Mouse (Mus musculus) hindbrain, embryonic 14.5 days (tissue): ENCODE results near the gene Zkscan17. TPM values are rescaled to one million over a fixed set of nuclear protein-coding genes. Genes with fewer than 3 reads are reported as not detected.

Experiments
- ATAC-seq: fragments of 200-750 bp; cut with Nextera tagmentation; 2 replicates; pipeline ENCODE4 v1.8.0; 2017; ENCODE audit warnings: moderate number of reproducible peaks, mild to moderate bottlenecking, moderate TSS enrichment, moderate library complexity; ENCODE audit not compliant: low FRiP score
- DNase-seq: peaks from one replicate; pipeline ENCODE4 v3.0.0-alpha.2; 2015; ENCODE audit warnings: low spot score
- H3K27ac ChIP-seq: fragments of 300-500 bp; sonication (generic); 2 replicates; pipeline ENCODE4 v1.5.1; 2014; ENCODE audit warnings: mild to moderate bottlenecking, moderate library complexity
- H3K27me3 ChIP-seq: fragments of 300-500 bp; sonication (generic); 2 replicates; pipeline ENCODE4 v1.6.1; 2014; ENCODE audit warnings: mild to moderate bottlenecking, low read length, mixed read lengths; ENCODE audit not compliant: control insufficient read depth, insufficient read depth
- H3K36me3 ChIP-seq: fragments of 300-500 bp; sonication (generic); replicated peaks from 2 replicates; pipeline ENCODE4 v1.6.1; 2014; ENCODE audit not compliant: control insufficient read depth, insufficient read depth
- H3K4me1 ChIP-seq: fragments of 300-500 bp; sonication (generic); replicated peaks from 2 replicates; pipeline ENCODE4 v1.6.1; 2014; ENCODE audit warnings: antibody characterized with exemption, low read length, mixed read lengths; ENCODE audit not compliant: control insufficient read depth, insufficient read depth
- H3K4me2 ChIP-seq: fragments of 300-500 bp; sonication (generic); replicated peaks from 2 replicates; pipeline ENCODE4 v1.6.1; 2014; ENCODE audit warnings: mild to moderate bottlenecking, moderate library complexity
- H3K4me3 ChIP-seq: fragments of 300-500 bp; sonication (generic); replicated peaks from 2 replicates; pipeline ENCODE4 v1.5.1; 2014; ENCODE audit warnings: mild to moderate bottlenecking, low read length
- H3K9ac ChIP-seq: fragments of 300-500 bp; sonication (generic); 2 replicates; pipeline ENCODE4 v1.6.1; 2014
- H3K9me3 ChIP-seq: fragments of 300-500 bp; sonication (generic); 2 replicates; pipeline ENCODE4 v1.6.1; 2016; ENCODE audit warnings: low read length; ENCODE audit not compliant: control insufficient read depth
- WGBS: fragments of 180-500 bp; shearing (Covaris S2); extraction: QIAGEN DNeasy Blood & Tissue Kit; methylation state at CpG from one replicate; pipeline ENCODE4 v1.1.7; 2014; 5-methylcytosine and 5-hydroxymethylcytosine counted together
- polyA plus RNA-seq: library from polyadenylated mRNA; unstranded; fragments of >200 nt; fragmentation: Nextera tagmentation; extraction: Ambion mirVana; gene quantifications from 2 replicates; pipeline ENCODE4 v1.2.1, GENCODE M21; 2014

Gene Zkscan17
- polyA plus RNA-seq, 1 experiment from 2014 or later, result 13.7 TPM

- Histone ChIP-seq H3K4me2 (peak overlapping the region; percentile 91), H3K27ac (peak overlapping the region; percentile 89; the same call in 1 of the 2 replicates), H3K36me3 (peaks cover 44% of the 10 kb centered on the region), H3K9ac (peak overlapping the region; percentile 79), H3K27me3 (no peaks in the 10 kb centered on the region), H3K9me3 (no peaks in the 10 kb centered on the region), H3K4me3 (peak overlapping the region; percentile 66), H3K4me1 (peaks cover 25% of the 10 kb centered on the region)
- WGBS, result under 1% methylated on average over 38 of the region's 38 CpGs
- peak; percentile 68 for ATAC-seq
- DNase-seq, result no peak
Observed at GRCm38 (mm10) chr11:59450230-59450771, 76.2 kb downstream of the Zkscan17 start.

GRCm38 (mm10) chr11:59449741-59450229 is 76.8 kb downstream of the Zkscan17 start, which contains the start of gene Jmjd4:
TSS of gene Jmjd4 (plus strand) at chr11:59450045.
- peak; percentile 96 for ATAC-seq

GRCm38 (mm10) chr11:59443102-59443501 is 83.4 kb downstream of the Zkscan17 start:
- Histone ChIP-seq H3K4me3 (no peak overlapping the region), H3K4me1 (no peaks in the 10 kb centered on the region), H3K9me3 (no peaks in the 10 kb centered on the region), H3K27ac (no peak overlapping the region), H3K4me2 (no peak overlapping the region), H3K27me3 (no peaks in the 10 kb centered on the region), H3K36me3 (peaks cover 33% of the 10 kb centered on the region), H3K9ac (no peak overlapping the region)
- DNase-seq (no peak), ATAC-seq (no peak)

More at GRCm38 (mm10) chr11:59449741-59450229, 76.8 kb downstream of the Zkscan17 start, which contains the start of gene Jmjd4:
- 1% methylated on average over 40 of the region's 40 CpGs for WGBS
- Histone ChIP-seq H3K9me3 (no peaks in the 10 kb centered on the region), H3K27ac (peak within 1 kb of the TSS; percentile 89), H3K36me3 (peaks cover 43% of the 10 kb centered on the region), H3K27me3 (no peaks in the 10 kb centered on the region), H3K4me1 (peaks cover 25% of the 10 kb centered on the region), H3K9ac (peak within 1 kb of the TSS; percentile 79), H3K4me3 (peak within 1 kb of the TSS; percentile 66), H3K4me2 (peak within 1 kb of the TSS; percentile 91)
- DNase-seq, result peak; percentile 93

- WGBS, result 96% methylated on average over 12 of the region's 12 CpGs
- Histone ChIP-seq H3K27me3 (no peaks in the 10 kb centered on the region), H3K9me3 (0 out of 2 replicates have a peak, but pooled peaks cover 9% of the 10 kb centered on the region), H3K36me3 (peaks cover 59% of the 10 kb centered on the region), H3K4me1 (no peaks in the 10 kb centered on the region), H3K9ac (no peak overlapping the region), H3K4me3 (no peak overlapping the region), H3K4me2 (no peak overlapping the region), H3K27ac (no peak overlapping the region)
- no peak for ATAC-seq
- DNase-seq, result no peak
Observed at GRCm38 (mm10) chr11:59437954-59438353, 88.6 kb downstream of the Zkscan17 start.

Other genes starting within 250 kb of the Zkscan17 start
- 0.40 and 0.43 TPM in 2 replicates for gene Wnt3a, start 236.0 kb downstream of the Zkscan17 start, polyA plus RNA-seq
- 2.1 TPM in 2 replicates for gene Wnt9a, start 219.8 kb downstream of the Zkscan17 start, polyA plus RNA-seq
- gene Prss38, start 151.1 kb downstream of the Zkscan17 start, polyA plus RNA-seq, result not detected in 2 replicates
- gene Jmjd4, start 76.7 kb downstream of the Zkscan17 start, polyA plus RNA-seq, result 17.6 and 19.8 TPM in 2 replicates
- gene Snap47, start 75.6 kb downstream of the Zkscan17 start, polyA plus RNA-seq, result 622 and 648 TPM in 2 replicates
- 13.7 and 16.3 TPM in 2 replicates for gene Zfp867, start 54.3 kb downstream of the Zkscan17 start, polyA plus RNA-seq
- gene Nlrp3, start 14.8 kb upstream of the Zkscan17 start, polyA plus RNA-seq, result 0.10 and 0.11 TPM in 2 replicates
- not detected in 2 replicates for gene Olfr222, start 49.5 kb upstream of the Zkscan17 start, polyA plus RNA-seq
- not detected in 2 replicates for gene Olfr223, start 66.5 kb upstream of the Zkscan17 start, polyA plus RNA-seq
- 68.1 and 71.5 TPM in 2 replicates for gene Mprip, start 134.6 kb upstream of the Zkscan17 start, polyA plus RNA-seq